Mouse (Mus musculus) liver, adult 2 months (tissue): ENCODE measurements around the gene Tmigd1.

ENCODE experiments used
- CTCF ChIP-seq: fragments of 200-500 bp; IDR thresholded peaks from 2 replicates; pipeline ENCODE4 v1.5.1; 2011; ENCODE audit warnings: low read depth, low read length, control low read depth
- POLR2A ChIP-seq: fragments of 200-500 bp; IDR thresholded peaks from 2 replicates; pipeline ENCODE4 v1.6.1; 2011; ENCODE audit warnings: low read length, control low read depth; ENCODE audit not compliant: insufficient read depth; ENCODE audit errors: extremely low read depth

- TF ChIP-seq CTCF (no peak), POLR2A (no peak)
These were observed 22.8 kb downstream of the Tmigd1 start, which contains the start of gene Blmh for GRCm38 (mm10) chr11:76924759-76925236.
